Mouse (Mus musculus): ENCODE results near the gene Hoxc5. TPM values are rescaled to one million over a fixed set of nuclear protein-coding genes. Genes with fewer than 3 reads are reported as not detected.

Gene Hoxc5
- total and polyA plus RNA-seq, 2 experiments from 2014 or later, result 0.88 TPM; not detected in 1

DNA sequence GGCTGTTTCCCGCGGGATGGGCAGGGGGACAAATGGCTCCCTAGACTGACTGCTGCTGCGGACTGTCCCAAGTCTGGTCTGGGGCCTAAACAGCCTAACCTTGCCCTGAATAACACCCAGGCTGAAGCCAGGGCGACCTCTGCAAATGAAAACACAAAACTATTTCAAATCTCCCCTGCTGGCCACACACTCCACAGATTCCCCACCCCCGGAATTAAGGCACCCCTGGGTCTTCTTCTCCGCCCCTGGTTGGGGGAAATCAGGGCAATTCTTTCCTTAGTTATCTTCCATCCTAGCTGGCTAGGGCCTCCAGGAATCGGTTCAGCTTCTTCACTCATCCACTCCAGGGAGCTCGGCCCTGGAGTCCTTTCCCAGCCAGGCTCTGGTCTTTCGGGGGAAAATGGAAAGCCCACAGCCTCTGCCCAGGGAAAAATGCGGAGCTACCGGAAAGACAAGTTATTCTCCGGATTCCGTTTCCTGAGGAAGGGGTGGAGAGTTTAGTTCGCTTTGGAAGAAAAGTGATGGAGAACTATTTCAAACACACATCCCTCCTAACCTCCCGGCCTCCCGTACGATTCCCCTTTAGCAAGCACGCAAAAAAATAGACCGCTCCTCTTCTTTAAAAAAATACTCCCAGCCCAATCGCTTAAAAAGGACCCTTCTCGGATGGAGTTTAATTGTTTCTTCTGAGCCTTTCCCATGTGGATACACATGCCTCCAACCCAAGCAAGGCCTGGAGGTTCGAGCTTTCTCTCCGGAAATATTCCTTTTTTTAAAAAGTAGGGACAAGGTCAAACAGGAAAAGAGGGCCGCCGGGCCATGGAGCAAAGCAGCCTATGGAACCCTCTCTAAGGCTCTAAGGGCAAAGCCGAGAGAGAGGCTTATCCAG lies 2.0 kb upstream of the Hoxc5 start:
- TF ChIP-seq CTCF (IDR thresholded peaks at IDR 0.05), result no peak
- Histone ChIP-seq H3K4me2 (ENCODE audit: low read depth, low read length, poor library complexity, severe bottlenecking) (no peak overlapping the region), H3K9ac (replicated peaks; ENCODE audit: low read length, poor library complexity, severe bottlenecking) (no peak overlapping the region), H3K36me3 (ENCODE audit: insufficient read depth, low read length) (no peaks in the 10 kb centered on the region), H3K4me3 (ENCODE audit: low read depth, low read length) (no peak overlapping the region), H3K27me3 (ENCODE audit: insufficient read depth, low read length) (peaks cover 92% of the 10 kb centered on the region), H3K27ac (ENCODE audit: low read depth, low read length) (no peak overlapping the region), H3K9me3 (ENCODE audit: low read length) (no peaks in the 10 kb centered on the region; the same call in 1 of the 2 replicates), H3K4me1 (ENCODE audit: insufficient read depth, low read length) (no peaks in the 10 kb centered on the region)
- 6% methylated on average over 26 of the region's 26 CpGs for WGBS
- DNase-seq (ENCODE audit: low spot score), result no peak
- no peak for ATAC-seq (ENCODE audit: low FRiP score)

DNA sequence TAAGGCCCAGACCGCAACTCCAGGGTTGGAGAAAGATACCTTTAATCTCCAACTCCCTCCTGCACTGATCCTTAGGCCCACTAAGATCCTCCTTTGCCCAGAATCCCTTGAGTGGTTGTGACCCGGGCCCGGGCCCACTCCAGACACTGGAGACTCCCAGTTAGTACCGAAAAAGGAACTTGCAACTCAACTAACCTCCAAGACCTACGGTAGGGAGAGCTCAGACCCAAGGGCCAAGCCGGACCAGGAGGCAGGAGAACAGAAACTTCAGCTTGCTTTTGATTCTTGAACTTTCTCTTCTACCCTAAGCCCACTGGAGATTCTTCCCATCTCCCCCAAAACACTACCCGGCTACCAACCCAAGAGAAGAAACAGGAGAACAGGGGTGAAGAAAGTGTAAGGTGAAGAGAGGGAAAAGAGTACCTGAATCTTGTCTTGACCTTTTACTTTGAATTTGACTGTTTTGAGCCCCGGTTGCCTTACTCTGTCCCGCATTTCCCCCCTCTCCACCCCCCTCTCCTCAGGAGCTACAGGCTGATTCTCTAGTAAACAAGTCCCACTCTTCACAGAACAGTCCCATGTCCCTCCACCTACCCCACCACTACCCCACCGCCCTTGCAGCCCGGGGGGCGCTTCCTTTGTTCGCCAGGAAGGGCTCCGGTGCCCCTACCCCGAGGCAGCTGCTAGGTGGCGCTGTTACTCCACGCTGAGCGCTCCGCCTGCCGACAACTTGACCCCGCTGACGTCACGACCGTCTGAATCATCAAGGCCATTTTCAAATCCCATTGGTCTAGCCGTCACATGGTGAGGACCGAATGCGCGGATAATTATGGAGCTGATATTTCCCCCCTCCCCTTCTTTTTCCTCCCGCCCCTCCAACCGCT lies 1.1 kb upstream of the Hoxc5 start:
- Histone ChIP-seq H3K27me3 (ENCODE audit: insufficient read depth, low read length) (peaks cover 92% of the 10 kb centered on the region), H3K4me3 (ENCODE audit: low read depth, low read length) (no peak overlapping the region), H3K36me3 (ENCODE audit: insufficient read depth, low read length) (no peaks in the 10 kb centered on the region), H3K9ac (replicated peaks; ENCODE audit: low read length, poor library complexity, severe bottlenecking) (no peak overlapping the region), H3K4me1 (ENCODE audit: insufficient read depth, low read length) (no peaks in the 10 kb centered on the region), H3K9me3 (ENCODE audit: low read length) (no peaks in the 10 kb centered on the region; the same call in 1 of the 2 replicates), H3K4me2 (ENCODE audit: low read depth, low read length, poor library complexity, severe bottlenecking) (no peak overlapping the region), H3K27ac (ENCODE audit: low read depth, low read length) (no peak overlapping the region)
- TF ChIP-seq CTCF (IDR thresholded peaks at IDR 0.05), result peak; percentile 61
- WGBS, result 3% methylated on average over 30 of the region's 30 CpGs
- peak; percentile 62 for DNase-seq (ENCODE audit: low spot score)
- ATAC-seq (ENCODE audit: low FRiP score), result no peak

DNA sequence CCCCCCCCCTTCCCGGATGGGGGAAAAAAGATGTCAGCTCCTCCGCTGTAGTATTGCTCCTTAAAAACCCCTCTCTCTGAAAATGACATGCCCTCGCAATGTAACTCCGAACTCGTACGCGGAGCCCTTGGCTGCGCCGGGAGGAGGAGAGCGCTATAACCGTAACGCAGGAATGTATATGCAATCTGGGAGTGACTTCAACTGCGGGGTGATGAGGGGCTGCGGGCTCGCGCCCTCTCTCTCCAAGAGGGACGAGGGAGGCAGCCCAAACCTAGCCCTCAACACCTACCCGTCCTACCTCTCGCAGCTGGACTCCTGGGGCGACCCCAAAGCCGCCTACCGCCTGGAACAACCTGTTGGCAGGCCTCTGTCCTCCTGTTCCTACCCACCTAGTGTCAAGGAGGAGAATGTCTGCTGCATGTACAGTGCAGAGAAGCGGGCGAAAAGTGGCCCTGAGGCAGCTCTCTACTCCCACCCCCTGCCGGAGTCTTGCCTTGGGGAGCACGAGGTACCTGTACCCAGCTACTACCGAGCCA lies 399 bp upstream of the Hoxc5 start, which contains the start of gene Hoxc10:
Gene Hoxc10 (plus strand): TSS at position 21 of the 536 bp plus-strand sequence.
- no peaks in the 10 kb centered on the region for H3K36me3 ChIP-seq (ENCODE audit: insufficient read depth, low read length)
- WGBS, result 3% methylated on average over 27 of the region's 27 CpGs
- no peak within 1 kb of the TSS for H3K4me2 ChIP-seq (ENCODE audit: low read depth, low read length, poor library complexity, severe bottlenecking)
- no peak for DNase-seq (ENCODE audit: low spot score)
- no peak for ATAC-seq (ENCODE audit: low FRiP score)
- no peak for TF ChIP-seq CTCF (IDR thresholded peaks at IDR 0.05)
- no peak within 1 kb of the TSS for H3K9ac ChIP-seq (replicated peaks; ENCODE audit: low read length, poor library complexity, severe bottlenecking)
- H3K27ac ChIP-seq (ENCODE audit: low read depth, low read length), result no peak within 1 kb of the TSS
- no peaks in the 10 kb centered on the region for H3K4me1 ChIP-seq (ENCODE audit: insufficient read depth, low read length)
- no peak within 1 kb of the TSS for H3K4me3 ChIP-seq (ENCODE audit: low read depth, low read length)
- H3K27me3 ChIP-seq (ENCODE audit: insufficient read depth, low read length), result peaks cover 93% of the 10 kb centered on the region
- H3K9me3 ChIP-seq (ENCODE audit: low read length), result no peaks in the 10 kb centered on the region; the same call in 1 of the 2 replicates

GRCm38 (mm10) chr15:102967511-102968397 lies 511 bp downstream of the Hoxc5 start:
- Histone ChIP-seq H3K4me2 (ENCODE audit: low read depth, low read length, poor library complexity, severe bottlenecking) (no peak overlapping the region), H3K9me3 (ENCODE audit: low read length) (no peaks in the 10 kb centered on the region; the same call in 1 of the 2 replicates), H3K27ac (ENCODE audit: low read depth, low read length) (no peak overlapping the region), H3K4me1 (ENCODE audit: insufficient read depth, low read length) (no peaks in the 10 kb centered on the region), H3K36me3 (ENCODE audit: insufficient read depth, low read length) (no peaks in the 10 kb centered on the region), H3K4me3 (ENCODE audit: low read depth, low read length) (no peak overlapping the region), H3K27me3 (ENCODE audit: insufficient read depth, low read length) (peaks cover 93% of the 10 kb centered on the region), H3K9ac (replicated peaks; ENCODE audit: low read length, poor library complexity, severe bottlenecking) (no peak overlapping the region)
- 3% methylated on average over 34 of the region's 34 CpGs for WGBS
- no peak for ATAC-seq (ENCODE audit: low FRiP score)
- no peak for DNase-seq (ENCODE audit: low spot score)
- no peak for TF ChIP-seq CTCF (IDR thresholded peaks at IDR 0.05)

- no peaks in the 10 kb centered on the region for H3K36me3 ChIP-seq (ENCODE audit: insufficient read depth, low read length)
- DNase-seq (ENCODE audit: low spot score), result no peak
- H3K27ac ChIP-seq (ENCODE audit: low read depth, low read length), result no peak overlapping the region
- no peak overlapping the region for H3K4me3 ChIP-seq (ENCODE audit: low read depth, low read length)
- H3K9me3 ChIP-seq (ENCODE audit: low read length), result no peaks in the 10 kb centered on the region; the same call in 1 of the 2 replicates
- no peak overlapping the region for H3K9ac ChIP-seq (replicated peaks; ENCODE audit: low read length, poor library complexity, severe bottlenecking)
- peaks cover 93% of the 10 kb centered on the region for H3K27me3 ChIP-seq (ENCODE audit: insufficient read depth, low read length)
- no peaks in the 10 kb centered on the region for H3K4me1 ChIP-seq (ENCODE audit: insufficient read depth, low read length)
- 32% methylated on average over 1 of the region's 1 CpGs for WGBS
- TF ChIP-seq CTCF (IDR thresholded peaks at IDR 0.05), result no peak
- H3K4me2 ChIP-seq (ENCODE audit: low read depth, low read length, poor library complexity, severe bottlenecking), result no peak overlapping the region
- ATAC-seq (ENCODE audit: low FRiP score), result no peak
Observed at GRCm38 (mm10) chr15:102969296-102969695, 2.1 kb downstream of the Hoxc5 start.
